Mouse (Mus musculus) hindbrain, embryonic 13.5 days (tissue): ENCODE data around the gene Olfr196. TPM values are rescaled to one million over a fixed set of nuclear protein-coding genes. Genes with fewer than 3 reads are reported as not detected.
"Not testable (repeated sequence)": the region's sequence is repeated elsewhere in the genome, so short reads cannot be mapped to it uniquely, and the experiment has no call there.

ENCODE experiments used
- ATAC-seq: fragments of 200-750 bp; cut with Nextera tagmentation; 2 replicates; pipeline ENCODE4 v1.8.0; 2017; ENCODE audit warnings: moderate TSS enrichment; ENCODE audit not compliant: low FRiP score
- H3K27ac ChIP-seq: fragments of 300-500 bp; sonication (generic); 2 replicates; pipeline ENCODE4 v1.5.1; 2015; ENCODE audit warnings: inconsistent platforms, mild to moderate bottlenecking, moderate library complexity
- H3K27me3 ChIP-seq: fragments of 300-500 bp; sonication (generic); 2 replicates; pipeline ENCODE4 v1.6.1; 2015; ENCODE audit warnings: mild to moderate bottlenecking, inconsistent platforms
- H3K36me3 ChIP-seq: fragments of 300-500 bp; sonication (generic); 2 replicates; pipeline ENCODE4 v1.6.1; 2015; ENCODE audit warnings: mild to moderate bottlenecking, inconsistent platforms
- H3K4me1 ChIP-seq: fragments of 300-500 bp; sonication (generic); replicated peaks from 2 replicates; pipeline ENCODE4 v1.6.1; 2015; ENCODE audit warnings: inconsistent platforms
- H3K4me2 ChIP-seq: fragments of 300-500 bp; sonication (generic); 2 replicates; pipeline ENCODE4 v1.6.1; 2015; ENCODE audit warnings: inconsistent platforms, mild to moderate bottlenecking, moderate library complexity
- H3K4me3 ChIP-seq: fragments of 300-500 bp; sonication (generic); 2 replicates; pipeline ENCODE4 v1.5.1; 2015; ENCODE audit warnings: mild to moderate bottlenecking, inconsistent platforms
- H3K9ac ChIP-seq: fragments of 300-500 bp; sonication (generic); 2 replicates; pipeline ENCODE4 v1.6.1; 2015; ENCODE audit warnings: mild to moderate bottlenecking, inconsistent platforms
- H3K9me3 ChIP-seq: fragments of 300-500 bp; sonication (generic); 2 replicates; pipeline ENCODE4 v1.6.1; 2016; ENCODE audit warnings: inconsistent platforms
- WGBS: fragments of 180-500 bp; shearing (Covaris S2); methylation state at CpG from one replicate; pipeline ENCODE4 v1.1.7; 2015; 5-methylcytosine and 5-hydroxymethylcytosine counted together
- polyA plus RNA-seq: library from polyadenylated mRNA; unstranded; fragments of >200 nt; fragmentation: Nextera tagmentation; extraction: Ambion mirVana; gene quantifications from 2 replicates; pipeline ENCODE4 v1.2.1, GENCODE M21; 2015

Gene Olfr196
- polyA plus RNA-seq: not detected in 2 replicates

- H3K4me1 ChIP-seq: no peaks in the 10 kb centered on the region
- no peak for ATAC-seq
- H3K9me3 ChIP-seq: no peaks in the 10 kb centered on the region
- H3K4me2 ChIP-seq: no peak within 1 kb of the TSS
- H3K4me3 ChIP-seq: no peak within 1 kb of the TSS
- WGBS: 80% methylated on average over 3 of the region's 3 CpGs
- H3K27ac ChIP-seq: no peak within 1 kb of the TSS
- H3K9ac ChIP-seq: no peak within 1 kb of the TSS
- no peaks in the 10 kb centered on the region for H3K27me3 ChIP-seq
- H3K36me3 ChIP-seq: no peaks in the 10 kb centered on the region
Measured at GRCm38 (mm10) chr16:59170354-59170753, at the start of gene Olfr196. Gene Olfr196 (minus strand): TSS chr16:59170454.

- H3K4me2 ChIP-seq, H3K4me1 ChIP-seq, H3K9me3 ChIP-seq, H3K27me3 ChIP-seq, ATAC-seq, H3K36me3 ChIP-seq, H3K27ac ChIP-seq, H3K9ac ChIP-seq, H3K4me3 ChIP-seq: not testable (repeated sequence)
- WGBS: 78% methylated on average over 1 of the region's 1 CpGs
Measured at GRCm38 (mm10) chr16:59219667-59220066, 49.4 kb upstream of the Olfr196 start, which contains the start of gene Olfr199. Gene Olfr199 (minus strand): TSS chr16:59219767.

- 83% methylated on average over 3 of the region's 3 CpGs for WGBS
- H3K9ac ChIP-seq, H3K4me2 ChIP-seq, H3K36me3 ChIP-seq, ATAC-seq, H3K4me3 ChIP-seq, H3K4me1 ChIP-seq, H3K9me3 ChIP-seq, H3K27ac ChIP-seq, H3K27me3 ChIP-seq: not testable (repeated sequence)
Measured at GRCm38 (mm10) chr16:59217861-59218260, 47.6 kb upstream of the Olfr196 start.

GRCm38 (mm10) chr16:59203433-59203832, 33.2 kb upstream of the Olfr196 start, which contains the start of gene Olfr198:
Gene Olfr198 (minus strand): TSS chr16:59203533.
- not testable (repeated sequence) for H3K27me3 ChIP-seq, H3K9ac ChIP-seq, H3K4me3 ChIP-seq, H3K4me1 ChIP-seq, H3K27ac ChIP-seq, ATAC-seq, H3K9me3 ChIP-seq, H3K36me3 ChIP-seq, H3K4me2 ChIP-seq
- WGBS: 75% methylated on average over 1 of the region's 1 CpGs

GRCm38 (mm10) chr16:59151996-59152395, 18.3 kb downstream of the Olfr196 start:
- H3K9me3 ChIP-seq: no peaks in the 10 kb centered on the region
- H3K4me2 ChIP-seq: no peak overlapping the region
- no peak for ATAC-seq
- H3K27me3 ChIP-seq: no peaks in the 10 kb centered on the region
- H3K9ac ChIP-seq: no peak overlapping the region
- no peaks in the 10 kb centered on the region for H3K4me1 ChIP-seq
- no peak overlapping the region for H3K4me3 ChIP-seq
- no peak overlapping the region for H3K27ac ChIP-seq
- WGBS: 93% methylated on average over 2 of the region's 2 CpGs
- H3K36me3 ChIP-seq: no peaks in the 10 kb centered on the region

- no peak within 1 kb of the TSS for H3K4me3 ChIP-seq
- no peaks in the 10 kb centered on the region for H3K27me3 ChIP-seq
- 89% methylated on average over 1 of the region's 1 CpGs for WGBS
- no peaks in the 10 kb centered on the region for H3K36me3 ChIP-seq
- no peak within 1 kb of the TSS for H3K27ac ChIP-seq
- H3K9me3 ChIP-seq: no peaks in the 10 kb centered on the region
- H3K4me2 ChIP-seq: no peak within 1 kb of the TSS
- no peak within 1 kb of the TSS for H3K9ac ChIP-seq
- no peak for ATAC-seq
- H3K4me1 ChIP-seq: no peaks in the 10 kb centered on the region
Measured at GRCm38 (mm10) chr16:59146746-59147145, 23.5 kb downstream of the Olfr196 start, which contains the start of gene Olfr195. Gene Olfr195 (plus strand): TSS chr16:59147046.

- ATAC-seq: no peak
- H3K4me2 ChIP-seq: no peak overlapping the region
- no peaks in the 10 kb centered on the region for H3K9me3 ChIP-seq
- H3K9ac ChIP-seq: no peak overlapping the region
- no peaks in the 10 kb centered on the region for H3K27me3 ChIP-seq
- H3K4me1 ChIP-seq: no peaks in the 10 kb centered on the region
- H3K27ac ChIP-seq: no peak overlapping the region
- no peak overlapping the region for H3K4me3 ChIP-seq
- H3K36me3 ChIP-seq: no peaks in the 10 kb centered on the region
Measured at GRCm38 (mm10) chr16:59141105-59141504, 29.1 kb downstream of the Olfr196 start.

GRCm38 (mm10) chr16:59130740-59131139, 39.5 kb downstream of the Olfr196 start:
- no peaks in the 10 kb centered on the region for H3K9me3 ChIP-seq
- no peak for ATAC-seq
- H3K27me3 ChIP-seq: no peaks in the 10 kb centered on the region
- H3K27ac ChIP-seq: no peak overlapping the region
- H3K4me2 ChIP-seq: no peak overlapping the region
- 88% methylated on average over 1 of the region's 1 CpGs for WGBS
- no peak overlapping the region for H3K4me3 ChIP-seq
- H3K36me3 ChIP-seq: no peaks in the 10 kb centered on the region
- H3K9ac ChIP-seq: no peak overlapping the region
- no peaks in the 10 kb centered on the region for H3K4me1 ChIP-seq

- Histone ChIP-seq H3K9me3 (no peaks in the 10 kb centered on the region), H3K4me3 (no peak within 1 kb of the TSS), H3K4me2 (no peak within 1 kb of the TSS), H3K36me3 (no peaks in the 10 kb centered on the region), H3K27me3 (no peaks in the 10 kb centered on the region), H3K27ac (no peak within 1 kb of the TSS), H3K4me1 (no peaks in the 10 kb centered on the region), H3K9ac (no peak within 1 kb of the TSS)
- no peak for ATAC-seq
Measured at GRCm38 (mm10) chr16:59120969-59121368, 49.3 kb downstream of the Olfr196 start, which contains the start of gene Olfr194. Gene Olfr194 (minus strand): TSS chr16:59121069.

Other genes with a start within 250 kb of the Olfr196 start
- gene Olfr181, start 241.7 kb downstream of the Olfr196 start, polyA plus RNA-seq: not detected in 2 replicates
- gene Olfr180, start 241.1 kb downstream of the Olfr196 start, polyA plus RNA-seq: not detected in 2 replicates
- gene Olfr183, start 175.1 kb downstream of the Olfr196 start, polyA plus RNA-seq: not detected in 2 replicates
- not detected in 2 replicates for gene Olfr186, start 140.2 kb downstream of the Olfr196 start, polyA plus RNA-seq
- not detected in 2 replicates for gene Olfr187, start 130.7 kb downstream of the Olfr196 start, polyA plus RNA-seq
- gene Olfr190, start 92.4 kb downstream of the Olfr196 start, polyA plus RNA-seq: not detected in 2 replicates
- not detected in 2 replicates for gene Olfr191, start 80.6 kb downstream of the Olfr196 start, polyA plus RNA-seq
- not detected in 2 replicates for gene Olfr193, start 58.6 kb downstream of the Olfr196 start, polyA plus RNA-seq
- gene Olfr194, start 49.4 kb downstream of the Olfr196 start, polyA plus RNA-seq: not detected in 2 replicates
- not detected in 2 replicates for gene Olfr195, start 23.4 kb downstream of the Olfr196 start, polyA plus RNA-seq
- not detected in 2 replicates for gene Olfr198, start 33.1 kb upstream of the Olfr196 start, polyA plus RNA-seq
- not detected in 2 replicates for gene Olfr199, start 49.3 kb upstream of the Olfr196 start, polyA plus RNA-seq
- not detected in 2 replicates for gene Olfr201, start 102.2 kb upstream of the Olfr196 start, polyA plus RNA-seq
- not detected in 2 replicates for gene Olfr202, start 116.3 kb upstream of the Olfr196 start, polyA plus RNA-seq
- not detected in 2 replicates for gene Olfr203, start 128.4 kb upstream of the Olfr196 start, polyA plus RNA-seq
- not detected in 2 replicates for gene Olfr204, start 147.8 kb upstream of the Olfr196 start, polyA plus RNA-seq
- gene Olfr205, start 160.7 kb upstream of the Olfr196 start, polyA plus RNA-seq: not detected in 2 replicates
- gene Olfr206, start 178.8 kb upstream of the Olfr196 start, polyA plus RNA-seq: not detected in 2 replicates
- gene Olfr209, start 193.5 kb upstream of the Olfr196 start, polyA plus RNA-seq: not detected in 2 replicates
- gene Gabrr3, start 236.9 kb upstream of the Olfr196 start, polyA plus RNA-seq: 0.10 TPM in 1 of 2 replicates, not detected in the other